Mouse (Mus musculus) R1 (cell line): Measurements from ENCODE around the gene Ccdc22.

ENCODE experiments used
- DNase-seq: peaks from one replicate; pipeline ENCODE4 v3.0.0-alpha.2; 2018; ENCODE audit warnings: low read depth, low spot score

Ccdc22 gene

DNA sequence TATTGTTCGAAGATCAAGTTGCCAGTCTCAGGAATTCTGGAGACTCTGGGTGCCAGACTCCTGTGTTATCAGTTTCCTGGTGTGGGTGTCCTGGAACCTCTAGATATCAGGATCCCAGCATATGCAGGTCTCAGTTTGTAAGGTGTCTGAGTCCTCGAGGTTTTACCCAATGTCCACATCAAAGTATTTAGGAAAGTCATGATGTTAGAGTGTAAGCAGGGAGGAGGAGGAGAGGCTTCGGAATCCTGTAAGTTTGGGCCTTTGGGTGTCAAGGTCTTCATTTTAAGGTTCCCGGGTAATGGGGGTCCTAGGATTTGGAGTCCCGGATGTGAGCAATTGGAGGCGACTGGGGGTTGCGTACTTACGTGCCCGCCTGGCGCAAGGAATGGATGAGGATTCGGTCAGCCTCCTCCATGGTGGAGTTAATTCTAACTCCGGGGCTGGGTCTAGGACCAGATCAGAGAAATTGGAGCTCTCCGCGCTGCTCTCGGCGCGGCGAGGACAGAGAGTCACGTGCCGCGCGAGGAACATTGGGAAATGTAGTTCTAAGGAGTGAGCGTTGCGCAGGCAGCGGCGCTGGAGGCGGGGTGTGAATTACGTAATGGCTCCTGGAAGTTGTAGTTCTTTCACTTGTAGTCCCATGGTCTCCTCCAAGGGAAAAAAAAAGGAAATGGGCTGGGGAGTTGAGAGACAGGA lies at the start of gene Ccdc22:
Gene Ccdc22, minus strand, starts transcription at position 639 of the 696 bp plus-strand sequence.
- peak; percentile 86 for DNase-seq

- DNase-seq, result peak; percentile 99
Observed at GRCm38 (mm10) chrX:7648671-7649304, 43.5 kb upstream of the Ccdc22 start.

GRCm38 (mm10) chrX:7645349-7645748 lies 40.0 kb upstream of the Ccdc22 start:
- DNase-seq, result peak; percentile 85

DNA sequence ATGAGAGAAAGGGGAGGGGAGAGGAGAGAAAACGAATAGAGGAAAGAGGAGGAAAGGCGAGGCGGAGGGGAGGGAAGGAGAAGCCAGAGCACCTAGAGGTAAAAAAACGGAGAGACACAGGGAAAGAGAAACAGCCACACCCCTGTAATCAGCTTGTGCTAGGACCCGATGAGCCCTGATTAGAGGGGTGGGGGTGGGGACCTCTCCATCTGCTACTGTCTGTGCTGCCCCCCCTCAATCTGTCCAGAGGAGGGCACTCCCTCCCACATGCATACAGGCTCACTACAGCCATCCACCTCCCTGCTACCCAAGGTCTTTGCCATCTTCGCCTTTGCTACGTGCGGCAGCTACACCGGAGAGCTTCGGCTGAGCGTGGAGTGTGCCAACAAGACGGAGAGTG lies 35.5 kb upstream of the Ccdc22 start:
- peak; percentile 11 for DNase-seq

- DNase-seq, result no peak
Observed at GRCm38 (mm10) chrX:7639536-7640325, 34.4 kb upstream of the Ccdc22 start.

DNA sequence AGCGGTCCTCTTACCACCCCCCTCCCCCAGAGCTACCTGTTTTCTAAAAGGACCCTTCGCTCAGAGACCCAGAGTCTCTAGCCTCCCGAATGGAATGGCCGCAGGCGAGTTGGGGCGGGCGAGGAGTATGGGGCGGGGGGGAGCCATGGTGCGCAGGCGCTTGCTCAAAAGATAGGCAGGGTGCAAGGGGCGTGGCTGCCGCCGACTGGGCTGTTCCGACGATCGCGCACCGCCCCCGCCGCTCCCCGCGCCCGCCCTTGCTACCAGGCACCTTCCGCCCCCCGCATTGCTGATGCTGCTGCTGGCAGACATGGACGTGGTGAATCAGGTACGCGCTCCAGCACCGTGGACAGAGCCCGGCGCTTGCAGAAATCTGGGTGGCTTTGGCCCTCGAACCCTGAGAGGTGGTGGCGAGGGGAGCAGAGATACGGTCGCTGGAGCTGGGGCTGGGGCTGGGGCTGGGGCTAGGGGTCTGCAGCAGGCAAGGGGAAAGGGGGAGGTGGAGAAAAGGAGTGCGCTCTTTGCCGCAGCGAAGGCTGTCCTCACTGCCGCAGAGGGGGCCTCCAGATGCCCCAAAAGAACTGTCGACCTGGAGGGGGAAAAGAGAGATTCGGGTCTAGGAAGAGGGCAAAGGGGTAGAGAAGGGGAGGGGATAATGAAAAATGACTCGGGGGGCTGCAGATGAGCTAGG lies 33.2 kb upstream of the Ccdc22 start, which contains the start of gene Syp:
Gene Syp, plus strand, starts transcription at position 71 of the 691 bp plus-strand sequence.
- DNase-seq, result peak; percentile 90

- DNase-seq, result no peak
Observed at GRCm38 (mm10) chrX:7635101-7635500, 29.8 kb upstream of the Ccdc22 start.

DNA sequence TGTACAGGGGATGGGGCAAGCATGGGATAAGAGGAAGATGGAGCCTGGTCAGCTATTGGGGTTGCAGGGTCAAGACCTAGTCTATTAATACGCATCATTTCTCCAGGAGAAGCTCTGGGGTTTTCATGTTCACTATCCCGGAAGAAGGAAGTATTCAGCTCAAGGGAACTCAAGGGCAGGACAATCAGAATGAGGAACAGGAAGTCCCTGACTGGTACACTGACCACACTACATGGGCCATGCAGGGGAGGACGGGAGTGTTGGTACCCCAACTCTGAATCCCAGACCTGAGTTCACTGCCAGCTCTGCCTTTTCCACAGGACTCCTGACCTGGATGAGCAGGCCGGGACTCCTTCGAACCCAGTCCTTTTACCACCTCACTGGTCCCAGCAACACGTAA lies 27.2 kb upstream of the Ccdc22 start:
- DNase-seq, result no peak

- no peak for DNase-seq
Observed at GRCm38 (mm10) chrX:7617889-7618551, 12.7 kb upstream of the Ccdc22 start.

- peak; percentile 60 for DNase-seq
Observed at GRCm38 (mm10) chrX:7610536-7611258, 5.4 kb upstream of the Ccdc22 start.

GRCm38 (mm10) chrX:7610035-7610434 lies 4.7 kb upstream of the Ccdc22 start:
- DNase-seq, result no peak

DNA sequence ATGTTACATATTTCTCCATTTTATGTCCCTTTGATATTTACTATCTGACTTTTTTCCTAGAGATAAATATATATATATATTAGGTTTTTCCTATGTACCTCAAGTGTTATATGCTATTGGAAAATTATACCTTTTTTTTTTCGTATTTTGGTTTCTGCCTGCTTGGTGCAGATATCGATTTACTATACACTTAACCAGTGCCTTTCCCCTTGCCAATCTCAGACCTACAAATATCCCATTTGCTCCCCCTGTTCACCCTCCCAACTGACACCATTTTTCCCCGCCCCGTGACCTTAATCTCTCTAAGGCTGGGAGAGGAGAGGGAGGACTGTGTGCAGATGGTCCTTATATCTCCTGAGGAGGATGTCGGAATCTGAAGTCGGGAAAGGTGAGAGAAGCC lies 1.5 kb upstream of the Ccdc22 start, which contains the start of gene Cacna1f:
Gene Cacna1f, plus strand, starts transcription at position 301 of the 400 bp plus-strand sequence.
- no peak for DNase-seq

DNA sequence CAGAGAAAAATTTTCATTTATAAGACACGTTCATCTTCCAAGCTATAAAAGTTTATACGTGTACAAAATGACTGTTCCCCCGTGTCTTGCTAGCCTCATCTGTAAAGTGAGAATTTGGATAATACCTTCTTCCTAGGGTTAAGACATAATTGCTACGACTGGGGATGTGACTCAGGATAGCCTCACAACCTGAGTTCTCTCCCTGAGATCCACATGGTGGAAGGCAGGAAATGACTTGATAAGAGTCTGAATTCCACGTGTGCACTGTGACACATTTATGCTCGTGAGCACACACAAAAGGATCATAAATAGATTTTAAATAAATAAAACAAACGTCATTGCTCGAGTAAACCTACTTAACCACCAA lies 241 bp upstream of the Ccdc22 start:
- no peak for DNase-seq

DNA sequence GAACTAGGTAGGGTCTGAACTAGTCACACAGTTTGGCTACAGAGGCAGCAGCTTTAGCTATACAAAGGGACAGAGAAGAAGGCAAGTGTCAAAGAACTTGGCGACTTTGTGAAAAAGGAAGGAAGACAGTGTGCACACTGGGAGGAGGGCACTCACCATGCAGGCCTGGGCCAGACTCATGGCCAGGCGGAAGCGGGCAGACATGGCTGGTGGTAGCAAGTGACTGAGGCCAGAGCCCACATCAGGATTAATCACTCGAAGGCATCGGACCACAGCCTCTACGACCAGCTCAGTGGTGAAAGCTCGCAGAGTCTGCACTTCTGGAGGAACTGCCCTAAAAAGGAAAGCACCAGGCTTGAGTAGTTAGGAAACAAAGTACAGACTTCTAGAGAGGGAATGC lies 1.3 kb downstream of the Ccdc22 start:
- no peak for DNase-seq

DNA sequence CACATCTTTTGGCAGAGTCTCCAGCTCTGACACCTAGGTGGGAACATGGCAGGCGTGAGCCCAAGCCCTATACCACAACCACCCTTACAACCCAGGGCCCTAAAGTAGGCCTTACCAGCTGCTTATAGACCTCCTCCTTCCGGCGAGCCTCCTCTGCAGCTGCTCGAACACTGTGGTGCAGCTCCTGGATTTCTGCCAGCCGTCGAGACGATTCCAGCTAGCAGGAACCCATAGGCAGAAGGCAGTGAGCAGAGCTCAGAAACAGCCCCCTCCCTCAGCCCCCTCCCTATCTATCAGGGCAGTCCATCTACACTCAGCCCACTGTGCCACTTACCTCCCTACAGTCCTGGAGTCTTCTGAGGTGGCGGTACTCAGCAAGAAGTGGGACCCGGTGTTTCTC lies 9.9 kb downstream of the Ccdc22 start:
- DNase-seq, result no peak

DNA sequence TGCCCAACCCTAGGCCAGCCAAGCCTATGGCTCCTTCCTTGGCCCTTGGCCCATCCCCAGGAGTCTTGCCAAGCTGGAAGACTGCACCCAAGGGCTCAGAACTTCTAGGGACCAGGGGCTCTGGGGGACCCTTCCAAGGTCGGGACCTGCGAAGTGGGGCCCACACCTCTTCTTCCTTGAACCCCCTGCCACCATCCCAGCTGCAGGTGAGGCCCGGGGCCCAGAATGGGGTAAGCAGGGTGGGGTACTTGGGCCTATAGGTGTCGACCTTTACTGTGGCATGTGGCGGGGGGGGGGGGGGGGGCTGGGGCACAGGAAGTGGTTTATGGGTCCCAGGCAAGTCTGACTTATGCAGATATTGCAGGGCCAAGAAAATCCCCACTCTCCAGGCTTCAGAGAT lies 19.0 kb downstream of the Ccdc22 start:
- DNase-seq, result no peak

GRCm38 (mm10) chrX:7583881-7584280 lies 21.4 kb downstream of the Ccdc22 start:
- no peak for DNase-seq

GRCm38 (mm10) chrX:7581151-7581550 lies 24.2 kb downstream of the Ccdc22 start:
- DNase-seq, result no peak

DNA sequence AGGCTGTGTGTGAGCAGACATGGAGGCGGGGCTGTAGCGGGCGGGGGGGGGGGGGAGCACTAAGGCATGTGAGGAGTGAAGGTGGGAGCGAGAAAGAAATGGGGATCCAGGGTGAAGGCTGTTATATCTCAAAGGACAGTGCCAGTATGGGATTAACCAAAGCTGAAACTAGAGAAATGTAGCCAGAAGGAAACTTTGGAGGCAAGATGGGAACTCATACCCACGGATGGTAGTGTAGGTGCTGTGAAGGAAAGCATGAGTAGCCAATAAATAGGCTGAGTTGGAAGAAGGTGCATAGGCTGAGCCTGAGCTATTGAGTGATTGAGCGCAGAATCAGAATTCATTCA lies 30.5 kb downstream of the Ccdc22 start:
- no peak for DNase-seq

GRCm38 (mm10) chrX:7574087-7574884 lies 31.0 kb downstream of the Ccdc22 start, which contains the start of gene Ppp1r3f:
TSS of gene Ppp1r3f (minus strand) at chrX:7574283.
- DNase-seq, result peak; percentile 96
